Mouse (Mus musculus): ENCODE results near the gene Ppp4r1. TPM values are rescaled to one million over a fixed set of nuclear protein-coding genes. Genes with fewer than 3 reads are reported as not detected.
A peak's percentile ranks its signal among the peaks of the same experiment; 100 is the strongest.

Ppp4r1 gene
- polyA plus RNA-seq, 1 experiment from 2014 or later, result 48.0 TPM

GRCm38 (mm10) chr17:65869720-65870119, 87.3 kb downstream of the Ppp4r1 start:
- Histone ChIP-seq H3K4me2 (replicated peaks) (no peak overlapping the region), H3K27me3 (no peaks in the 10 kb centered on the region), H3K27ac (no peak overlapping the region), H3K4me1 (replicated peaks) (peaks cover 20% of the 10 kb centered on the region), H3K4me3 (replicated peaks) (no peak overlapping the region), H3K9ac (replicated peaks) (no peak overlapping the region), H3K9me3 (no peaks in the 10 kb centered on the region), H3K36me3 (peaks cover 17% of the 10 kb centered on the region)
- ATAC-seq, result no peak
- WGBS, result 93% methylated on average over 10 of the region's 10 CpGs

- no peak for ATAC-seq
- Histone ChIP-seq H3K9ac (replicated peaks) (no peak overlapping the region), H3K4me1 (replicated peaks) (peaks cover 20% of the 10 kb centered on the region), H3K4me3 (replicated peaks) (no peak overlapping the region), H3K9me3 (no peaks in the 10 kb centered on the region), H3K36me3 (peaks cover 17% of the 10 kb centered on the region), H3K27ac (no peak overlapping the region), H3K27me3 (no peaks in the 10 kb centered on the region), H3K4me2 (replicated peaks) (no peak overlapping the region)
- 42% methylated on average over 4 of the region's 4 CpGs for WGBS
These were observed 87.8 kb downstream of the Ppp4r1 start for GRCm38 (mm10) chr17:65870146-65870545.

GRCm38 (mm10) chr17:65871641-65872041, 89.3 kb downstream of the Ppp4r1 start:
- H3K27me3 ChIP-seq, result no peaks in the 10 kb centered on the region
- H3K36me3 ChIP-seq, result peaks cover 10% of the 10 kb centered on the region
- H3K4me2 ChIP-seq (replicated peaks), result no peak overlapping the region
- no peak for ATAC-seq
- no peak overlapping the region for H3K4me3 ChIP-seq (replicated peaks)
- WGBS, result 55% methylated on average over 5 of the region's 5 CpGs
- H3K9me3 ChIP-seq, result no peaks in the 10 kb centered on the region
- H3K4me1 ChIP-seq (replicated peaks), result peaks cover 20% of the 10 kb centered on the region
- 0 out of 2 replicates have a peak overlapping the region, but pooled peaks have one; percentile 23 for H3K9ac ChIP-seq (replicated peaks)
- 0 out of 2 replicates have a peak overlapping the region, but pooled peaks have one; percentile 30 for H3K27ac ChIP-seq

GRCm38 (mm10) chr17:65872051-65872450, 89.7 kb downstream of the Ppp4r1 start:
- Histone ChIP-seq H3K27me3 (no peaks in the 10 kb centered on the region), H3K9me3 (no peaks in the 10 kb centered on the region), H3K27ac (peak overlapping the region; percentile 30; the same call in 1 of the 2 replicates), H3K4me2 (replicated peaks) (no peak overlapping the region), H3K36me3 (peaks cover 6% of the 10 kb centered on the region), H3K9ac (replicated peaks) (0 out of 2 replicates have a peak overlapping the region, but pooled peaks have one; percentile 23), H3K4me3 (replicated peaks) (no peak overlapping the region), H3K4me1 (replicated peaks) (peaks cover 20% of the 10 kb centered on the region)
- 74% methylated on average over 6 of the region's 6 CpGs for WGBS
- ATAC-seq, result no peak

GRCm38 (mm10) chr17:65872652-65873051, 90.3 kb downstream of the Ppp4r1 start:
- no peak overlapping the region for H3K4me2 ChIP-seq (replicated peaks)
- peak; percentile 38; the same call in 1 of the 2 replicates for ATAC-seq
- no peaks in the 10 kb centered on the region for H3K9me3 ChIP-seq
- no peaks in the 10 kb centered on the region for H3K27me3 ChIP-seq
- no peak overlapping the region for H3K4me3 ChIP-seq (replicated peaks)
- no peak overlapping the region; the same call in 1 of the 2 replicates for H3K27ac ChIP-seq
- H3K36me3 ChIP-seq, result peaks cover under 1% of the 10 kb centered on the region; the same call in 1 of the 2 replicates
- 0 out of 2 replicates have a peak overlapping the region, but pooled peaks have one; percentile 23 for H3K9ac ChIP-seq (replicated peaks)
- 24% methylated on average over 6 of the region's 6 CpGs for WGBS
- peaks cover 20% of the 10 kb centered on the region for H3K4me1 ChIP-seq (replicated peaks)

- 0 out of 2 replicates have a peak overlapping the region, but pooled peaks have one; percentile 10 for H3K9ac ChIP-seq (replicated peaks)
- H3K9me3 ChIP-seq, result no peaks in the 10 kb centered on the region
- no peak overlapping the region for H3K4me3 ChIP-seq (replicated peaks)
- no peak overlapping the region; the same call in 1 of the 2 replicates for H3K27ac ChIP-seq
- H3K4me1 ChIP-seq (replicated peaks), result peaks cover 20% of the 10 kb centered on the region
- no peaks in the 10 kb centered on the region for H3K36me3 ChIP-seq
- WGBS, result 80% methylated on average over 4 of the region's 4 CpGs
- H3K4me2 ChIP-seq (replicated peaks), result no peak overlapping the region
- no peak for ATAC-seq
- H3K27me3 ChIP-seq, result no peaks in the 10 kb centered on the region
These were observed 90.8 kb downstream of the Ppp4r1 start for GRCm38 (mm10) chr17:65873156-65873555.

- Histone ChIP-seq H3K27ac (no peak overlapping the region), H3K27me3 (no peaks in the 10 kb centered on the region), H3K4me1 (replicated peaks) (peaks cover 20% of the 10 kb centered on the region), H3K9me3 (no peaks in the 10 kb centered on the region), H3K4me2 (replicated peaks) (no peak overlapping the region), H3K4me3 (replicated peaks) (no peak overlapping the region), H3K36me3 (no peaks in the 10 kb centered on the region), H3K9ac (replicated peaks) (no peak overlapping the region)
- WGBS, result 94% methylated on average over 11 of the region's 11 CpGs
- ATAC-seq, result peak; percentile 7; the same call in 1 of the 2 replicates
These were observed 91.5 kb downstream of the Ppp4r1 start for GRCm38 (mm10) chr17:65873834-65874233.

- Histone ChIP-seq H3K9me3 (no peaks in the 10 kb centered on the region), H3K4me1 (replicated peaks) (peaks cover 14% of the 10 kb centered on the region), H3K4me3 (replicated peaks) (no peak overlapping the region), H3K4me2 (replicated peaks) (no peak overlapping the region), H3K36me3 (no peaks in the 10 kb centered on the region), H3K27me3 (no peaks in the 10 kb centered on the region), H3K9ac (replicated peaks) (no peak overlapping the region), H3K27ac (no peak overlapping the region)
- 86% methylated on average over 6 of the region's 6 CpGs for WGBS
- no peak for ATAC-seq
These were observed 94.7 kb downstream of the Ppp4r1 start for GRCm38 (mm10) chr17:65877026-65877425.

- WGBS, result under 1% methylated on average over 54 of the region's 56 CpGs
- peaks cover 36% of the 10 kb centered on the region for H3K4me1 ChIP-seq (replicated peaks)
These were observed 101.8 kb downstream of the Ppp4r1 start for GRCm38 (mm10) chr17:65884061-65884669.

GRCm38 (mm10) chr17:65884691-65885397, 102.5 kb downstream of the Ppp4r1 start:
- Histone ChIP-seq H3K9ac (replicated peaks) (peak overlapping the region; percentile 94), H3K9me3 (no peaks in the 10 kb centered on the region), H3K27me3 (no peaks in the 10 kb centered on the region), H3K4me2 (replicated peaks) (peak overlapping the region; percentile 96), H3K4me3 (replicated peaks) (peak overlapping the region; percentile 98), H3K27ac (peak overlapping the region; percentile 92), H3K4me1 (replicated peaks) (peaks cover 36% of the 10 kb centered on the region), H3K36me3 (no peaks in the 10 kb centered on the region)
- ATAC-seq, result peak; percentile 100
- under 1% methylated on average over 63 of the region's 67 CpGs for WGBS

More at GRCm38 (mm10) chr17:65884061-65884669, 101.8 kb downstream of the Ppp4r1 start:
- Histone ChIP-seq H3K4me2 (replicated peaks) (peak overlapping the region; percentile 96), H3K9me3 (no peaks in the 10 kb centered on the region), H3K9ac (replicated peaks) (peak overlapping the region; percentile 94), H3K4me3 (replicated peaks) (peak overlapping the region; percentile 98), H3K27me3 (no peaks in the 10 kb centered on the region), H3K36me3 (no peaks in the 10 kb centered on the region), H3K27ac (peak overlapping the region; percentile 92)
- peak; percentile 52; the same call in 1 of the 2 replicates for ATAC-seq

GRCm38 (mm10) chr17:65885398-65885696, 103.0 kb downstream of the Ppp4r1 start:
- WGBS, result 0% methylated on average over 11 of the region's 11 CpGs
- Histone ChIP-seq H3K4me3 (replicated peaks) (peak overlapping the region; percentile 98), H3K9me3 (no peaks in the 10 kb centered on the region), H3K36me3 (no peaks in the 10 kb centered on the region), H3K4me2 (replicated peaks) (peak overlapping the region; percentile 96), H3K27me3 (no peaks in the 10 kb centered on the region), H3K27ac (peak overlapping the region; percentile 92), H3K4me1 (replicated peaks) (peaks cover 36% of the 10 kb centered on the region), H3K9ac (replicated peaks) (peak overlapping the region; percentile 76)
- ATAC-seq, result no peak
